In genomic region chr7:100027353-100027752, GRCm38 (mm10) we compare ENCODE assay signal across 21 mouse cellular contexts. TPM values are rescaled to one million over a fixed set of nuclear protein-coding genes. Genes with fewer than 3 reads are reported as not detected.
DNase-seq lines count a peak whose midpoint lies in the region; ATAC-seq and TF ChIP-seq lines count a peak whose summit lies in the region.
"Had no signal": no experiment of that assay in that cellular context is flagged by ENCODE, and none has a peak within 500 bp of the region (broad histone marks: within the 10 kb centered on the region; RNA-seq: fewer than 3 reads in every experiment).

No protein-coding gene starts in this region.

- no peak overlapping the region for H3K4me3 ChIP-seq in lung, embryonic 16.5 days (ENCODE audit: low read length)
- H3K4me3 ChIP-seq in stomach, embryonic 14.5 days (ENCODE audit: low read depth, low read length) = no peak overlapping the region
- no peak overlapping the region for H3K4me3 ChIP-seq in stomach, postnatal 0 days (ENCODE audit: low read depth, low read length)
- H3K4me3 ChIP-seq: embryonic facial prominence, embryonic 15.5 days; erythroblast, embryonic 14.5 days; forebrain, embryonic 10.5 days; gastrocnemius, adult 2 months; heart, embryonic 12.5 days; hindbrain, embryonic 10.5 days had no signal

- DNase-seq in kidney, postnatal 10 days = peak; percentile 71
- no peak for DNase-seq in kidney, adult 8-10 months
- no peak for DNase-seq in lung, postnatal 36 days
- no peak for DNase-seq in stomach, postnatal 0 days (ENCODE audit: low spot score)
- no peak for DNase-seq in adipocyte (ENCODE audit: low spot score)
- DNase-seq: adrenal gland, adult 8-10 months; adrenal gland, postnatal 36 days; cerebellum, adult 2 months; cerebellum, postnatal 14 days; embryo, embryonic 11 days; gastrocnemius, adult 2 months; gastrocnemius, postnatal 25 days had no signal

- no peak overlapping the region for H3K9ac ChIP-seq in lung, embryonic 16.5 days (ENCODE audit: low read length)
- no peak overlapping the region for H3K9ac ChIP-seq in stomach, embryonic 14.5 days (replicated peaks; ENCODE audit: low read depth, low read length)
- no peak overlapping the region for H3K9ac ChIP-seq in stomach, postnatal 0 days (ENCODE audit: low read length)
- H3K9ac ChIP-seq: embryonic facial prominence, embryonic 15.5 days; heart, embryonic 12.5 days had no signal

- WGBS in lung, embryonic 16.5 days = 31% methylated on average over 5 of the region's 5 CpGs
- whole genome bisulfite sequencing in stomach, embryonic 14.5 days = 38% methylated on average over 5 of the region's 5 CpGs
- 53% methylated on average over 5 of the region's 5 CpGs for WGBS in stomach, postnatal 0 days

- no peaks in the 10 kb centered on the region for H3K9me3 ChIP-seq in lung, embryonic 16.5 days (ENCODE audit: control insufficient read depth, low read length)
- H3K9me3 ChIP-seq in stomach, embryonic 14.5 days (ENCODE audit: control insufficient read depth, low read depth, low read length) = no peaks in the 10 kb centered on the region
- no peaks in the 10 kb centered on the region for H3K9me3 ChIP-seq in stomach, postnatal 0 days (ENCODE audit: control insufficient read depth, low read length)
- H3K9me3 ChIP-seq: embryonic facial prominence, embryonic 15.5 days; forebrain, embryonic 10.5 days; heart, embryonic 12.5 days; hindbrain, embryonic 10.5 days had no signal

- no peak overlapping the region for H3K4me2 ChIP-seq in lung, embryonic 16.5 days (ENCODE audit: low read depth, low read length)
- no peak overlapping the region for H3K4me2 ChIP-seq in stomach, embryonic 14.5 days (replicated peaks; ENCODE audit: low read depth, low read length)
- H3K4me2 ChIP-seq in stomach, postnatal 0 days (replicated peaks; ENCODE audit: low read depth) = no peak overlapping the region
- H3K4me2 ChIP-seq: embryonic facial prominence, embryonic 15.5 days; heart, embryonic 12.5 days had no signal

- H3K36me3 ChIP-seq in lung, embryonic 16.5 days (ENCODE audit: control insufficient read depth, insufficient read depth, low read length) = no peaks in the 10 kb centered on the region
- H3K36me3 ChIP-seq in stomach, embryonic 14.5 days (ENCODE audit: control insufficient read depth, insufficient read depth, low read length) = no peaks in the 10 kb centered on the region
- H3K36me3 ChIP-seq in stomach, postnatal 0 days (ENCODE audit: control insufficient read depth, insufficient read depth, low read length) = no peaks in the 10 kb centered on the region
- H3K36me3 ChIP-seq: embryonic facial prominence, embryonic 15.5 days; forebrain, embryonic 10.5 days; heart, embryonic 12.5 days; hindbrain, embryonic 10.5 days had no signal

- H3K4me1 ChIP-seq in lung, embryonic 16.5 days (replicated peaks; ENCODE audit: control insufficient read depth, insufficient read depth, low read length) = no peaks in the 10 kb centered on the region
- peaks cover 11% of the 10 kb centered on the region; the same call in 1 of the 2 replicates for H3K4me1 ChIP-seq in stomach, embryonic 14.5 days (ENCODE audit: control insufficient read depth, insufficient read depth, low read length)
- H3K4me1 ChIP-seq in stomach, postnatal 0 days (replicated peaks; ENCODE audit: control insufficient read depth, insufficient read depth) = no peaks in the 10 kb centered on the region
- H3K4me1 ChIP-seq: embryonic facial prominence, embryonic 15.5 days; forebrain, embryonic 10.5 days; heart, embryonic 12.5 days had no signal

- ATAC-seq in lung, embryonic 16.5 days (ENCODE audit: low read depth) = peak; percentile 59; the same call in 1 of the 2 replicates
- no peak for ATAC-seq in stomach, embryonic 14.5 days (ENCODE audit: insufficient number of reproducible peaks, insufficient read depth, low FRiP score, low read depth)
- ATAC-seq in stomach, postnatal 0 days (ENCODE audit: low FRiP score, low TSS enrichment) = no peak
- ATAC-seq: forebrain, embryonic 14.5 days had no signal

- TF ChIP-seq CTCF in stomach, postnatal 0 days (IDR thresholded peaks at IDR 0.05; ENCODE audit: low read depth) = no peak

- no peak overlapping the region for H3K27ac ChIP-seq in lung, embryonic 16.5 days (ENCODE audit: low read length)
- peak overlapping the region; percentile 39 for H3K27ac ChIP-seq in stomach, embryonic 14.5 days (ENCODE audit: low read length)
- no peak overlapping the region for H3K27ac ChIP-seq in stomach, postnatal 0 days (replicated peaks)
- H3K27ac ChIP-seq: embryonic facial prominence, embryonic 15.5 days; forebrain, embryonic 10.5 days; gastrocnemius, adult 2 months; hindbrain, embryonic 10.5 days had no signal

- H3K27me3 ChIP-seq in lung, embryonic 16.5 days (ENCODE audit: control insufficient read depth, insufficient read depth, low read depth, low read length) = no peaks in the 10 kb centered on the region
- no peaks in the 10 kb centered on the region for H3K27me3 ChIP-seq in stomach, embryonic 14.5 days (ENCODE audit: control insufficient read depth, insufficient read depth, low read length)
- H3K27me3 ChIP-seq in stomach, postnatal 0 days (ENCODE audit: control insufficient read depth, insufficient read depth, low read length) = no peaks in the 10 kb centered on the region
- H3K27me3 ChIP-seq: embryonic facial prominence, embryonic 15.5 days had no signal

- no peak for TF ChIP-seq EP300 in stomach, postnatal 0 days (optimal IDR thresholded peaks at IDR 0.05)

RNA-seq across cellular contexts. Expression of gene Chrdl2, which starts 21.4 kb away (rescaled TPM):
- 0.35 TPM in 1 of 2 replicates, not detected in the other for polyA plus RNA-seq in lung, embryonic 16.5 days (2015; fragmentation: Nextera tagmentation; extraction: Ambion mirVana)
- 1.0 and 1.4 TPM in 2 replicates for polyA plus RNA-seq in stomach, embryonic 14.5 days (2014; fragmentation: Nextera tagmentation; extraction: Ambion mirVana)
- 0.44 and 2.0 TPM in 2 replicates for polyA plus RNA-seq in stomach, postnatal 0 days (2015; fragmentation: Nextera tagmentation; extraction: Ambion mirVana)
- polyA plus RNA-seq: erythroblast, embryonic 14.5 days; forebrain, embryonic 14.5 days; heart, embryonic 16.5 days had no signal

RNA-seq across cellular contexts. Expression of gene Rnf169, which starts 47.1 kb away (rescaled TPM):
- polyA plus RNA-seq in lung, embryonic 16.5 days (2015; fragmentation: Nextera tagmentation; extraction: Ambion mirVana) = 4.4 and 5.2 TPM in 2 replicates
- polyA plus RNA-seq in stomach, embryonic 14.5 days (2014; fragmentation: Nextera tagmentation; extraction: Ambion mirVana) = 8.9 and 9.9 TPM in 2 replicates
- 1.8 and 2.0 TPM in 2 replicates for polyA plus RNA-seq in stomach, postnatal 0 days (2015; fragmentation: Nextera tagmentation; extraction: Ambion mirVana)
